Mouse (Mus musculus): ENCODE data around the gene Smim17. TPM values are rescaled to one million over a fixed set of nuclear protein-coding genes. Genes with fewer than 3 reads are reported as not detected.
A peak's percentile ranks its signal among the peaks of the same experiment; 100 is the strongest.

Smim17 gene
- polyA plus RNA-seq (2015; fragmentation: Nextera tagmentation; extraction: Ambion mirVana), result 0.04 and 0.14 TPM in 2 replicates

- H3K4me1 ChIP-seq (replicated peaks; ENCODE audit: control insufficient read depth, insufficient read depth, low read length), result no peaks in the 10 kb centered on the region
- no peak for TF ChIP-seq CTCF (IDR thresholded peaks at IDR 0.05; ENCODE audit: low read depth)
- no peaks in the 10 kb centered on the region for H3K9me3 ChIP-seq (ENCODE audit: control insufficient read depth)
- 27% methylated on average over 25 of the region's 25 CpGs for whole genome bisulfite sequencing
- peak within 1 kb of the TSS; percentile 73 for H3K4me2 ChIP-seq (replicated peaks; ENCODE audit: low read depth)
- no peaks in the 10 kb centered on the region for H3K27me3 ChIP-seq (replicated peaks; ENCODE audit: control insufficient read depth, insufficient read depth, low read length)
- no peak for ATAC-seq
- peaks cover 15% of the 10 kb centered on the region; the same call in 1 of the 2 replicates for H3K36me3 ChIP-seq (ENCODE audit: control insufficient read depth, insufficient read depth)
- no peak within 1 kb of the TSS for H3K27ac ChIP-seq (ENCODE audit: low read depth, low read length)
- peak within 1 kb of the TSS; percentile 26; the same call in 1 of the 2 replicates for H3K9ac ChIP-seq (ENCODE audit: low read depth, low read length)
- peak within 1 kb of the TSS; percentile 39 for H3K4me3 ChIP-seq (ENCODE audit: low read depth, low read length)
These were observed at the start of gene Smim17 for GRCm38 (mm10) chr7:6397996-6398975. Gene Smim17 (plus strand): TSS chr7:6398715.

GRCm38 (mm10) chr7:6358121-6358520, 40.4 kb upstream of the Smim17 start:
- no peaks in the 10 kb centered on the region for H3K9me3 ChIP-seq (ENCODE audit: control insufficient read depth)
- H3K27me3 ChIP-seq (replicated peaks; ENCODE audit: control insufficient read depth, insufficient read depth, low read length), result no peaks in the 10 kb centered on the region
- H3K4me3 ChIP-seq (ENCODE audit: low read depth, low read length), result no peak overlapping the region
- TF ChIP-seq CTCF (IDR thresholded peaks at IDR 0.05; ENCODE audit: low read depth), result no peak
- no peaks in the 10 kb centered on the region for H3K4me1 ChIP-seq (replicated peaks; ENCODE audit: control insufficient read depth, insufficient read depth, low read length)
- H3K36me3 ChIP-seq (ENCODE audit: control insufficient read depth, insufficient read depth), result no peaks in the 10 kb centered on the region
- no peak for ATAC-seq
- 57% methylated on average over 2 of the region's 2 CpGs for WGBS
- no peak overlapping the region for H3K9ac ChIP-seq (ENCODE audit: low read depth, low read length)
- H3K4me2 ChIP-seq (replicated peaks; ENCODE audit: low read depth), result no peak overlapping the region
- H3K27ac ChIP-seq (ENCODE audit: low read depth, low read length), result no peak overlapping the region

GRCm38 (mm10) chr7:6358937-6359590, 39.5 kb upstream of the Smim17 start:
- Histone ChIP-seq H3K36me3 (ENCODE audit: control insufficient read depth, insufficient read depth) (no peaks in the 10 kb centered on the region), H3K27me3 (replicated peaks; ENCODE audit: control insufficient read depth, insufficient read depth, low read length) (no peaks in the 10 kb centered on the region), H3K9ac (ENCODE audit: low read depth, low read length) (no peak overlapping the region), H3K4me2 (replicated peaks; ENCODE audit: low read depth) (no peak overlapping the region), H3K4me3 (ENCODE audit: low read depth, low read length) (no peak overlapping the region), H3K9me3 (ENCODE audit: control insufficient read depth) (no peaks in the 10 kb centered on the region), H3K4me1 (replicated peaks; ENCODE audit: control insufficient read depth, insufficient read depth, low read length) (no peaks in the 10 kb centered on the region), H3K27ac (ENCODE audit: low read depth, low read length) (no peak overlapping the region)
- peak; percentile 77 for TF ChIP-seq CTCF (IDR thresholded peaks at IDR 0.05; ENCODE audit: low read depth)
- WGBS, result 49% methylated on average over 10 of the region's 10 CpGs
- ATAC-seq, result no peak

- no peak for ATAC-seq
These were observed 37.9 kb upstream of the Smim17 start for GRCm38 (mm10) chr7:6360477-6361060.

GRCm38 (mm10) chr7:6361756-6362155, 36.8 kb upstream of the Smim17 start:
- no peaks in the 10 kb centered on the region for H3K27me3 ChIP-seq (replicated peaks; ENCODE audit: control insufficient read depth, insufficient read depth, low read length)
- 21% methylated on average over 7 of the region's 7 CpGs for WGBS
- H3K4me2 ChIP-seq (replicated peaks; ENCODE audit: low read depth), result peak overlapping the region; percentile 71
- peak overlapping the region; percentile 50 for H3K4me3 ChIP-seq (ENCODE audit: low read depth, low read length)
- no peaks in the 10 kb centered on the region for H3K9me3 ChIP-seq (ENCODE audit: control insufficient read depth)
- no peaks in the 10 kb centered on the region for H3K4me1 ChIP-seq (replicated peaks; ENCODE audit: control insufficient read depth, insufficient read depth, low read length)
- H3K27ac ChIP-seq (ENCODE audit: low read depth, low read length), result no peak overlapping the region
- TF ChIP-seq CTCF (IDR thresholded peaks at IDR 0.05; ENCODE audit: low read depth), result no peak
- ATAC-seq, result no peak
- H3K9ac ChIP-seq (ENCODE audit: low read depth, low read length), result peak overlapping the region; percentile 50
- H3K36me3 ChIP-seq (ENCODE audit: control insufficient read depth, insufficient read depth), result no peaks in the 10 kb centered on the region

More at GRCm38 (mm10) chr7:6360477-6361060, 37.9 kb upstream of the Smim17 start:
- Histone ChIP-seq H3K4me2 (replicated peaks; ENCODE audit: low read depth) (no peak overlapping the region), H3K27ac (ENCODE audit: low read depth, low read length) (no peak overlapping the region), H3K36me3 (ENCODE audit: control insufficient read depth, insufficient read depth) (no peaks in the 10 kb centered on the region), H3K4me3 (ENCODE audit: low read depth, low read length) (no peak overlapping the region), H3K4me1 (replicated peaks; ENCODE audit: control insufficient read depth, insufficient read depth, low read length) (no peaks in the 10 kb centered on the region), H3K9ac (ENCODE audit: low read depth, low read length) (no peak overlapping the region), H3K9me3 (ENCODE audit: control insufficient read depth) (no peaks in the 10 kb centered on the region), H3K27me3 (replicated peaks; ENCODE audit: control insufficient read depth, insufficient read depth, low read length) (no peaks in the 10 kb centered on the region)
- WGBS, result 11% methylated on average over 9 of the region's 9 CpGs
- no peak for TF ChIP-seq CTCF (IDR thresholded peaks at IDR 0.05; ENCODE audit: low read depth)

All from intestine, postnatal 0 days (tissue).